Mouse (Mus musculus): ENCODE measurements at regions not wholly inside any gene's neighbourhood (a gene's known extent, or its start where the extent isn't known, plus 50 kb on each side); places are given as distances from the start of the nearest gene placed in this dataset.

GRCm38 (mm10) chr4:87501791-87502190 lies 271.5 kb upstream of the Slc24a2 start:
- H3K9me3 ChIP-seq = no peaks in the 10 kb centered on the region
- H3K27me3 ChIP-seq (ENCODE audit: insufficient read depth, poor library complexity, severe bottlenecking) = no peaks in the 10 kb centered on the region
- no peak for DNase-seq (ENCODE audit: low spot score)
- H3K4me1 ChIP-seq (replicated peaks) = no peaks in the 10 kb centered on the region
- H3K27ac ChIP-seq = no peak overlapping the region
- H3K36me3 ChIP-seq = no peaks in the 10 kb centered on the region
- no peak overlapping the region for H3K4me3 ChIP-seq
- WGBS = 95% methylated on average over 4 of the region's 4 CpGs

GRCm38 (mm10) chr4:87500441-87500840 lies 270.2 kb upstream of the Slc24a2 start:
- Histone ChIP-seq H3K4me1 (replicated peaks) (no peaks in the 10 kb centered on the region), H3K27me3 (ENCODE audit: insufficient read depth, poor library complexity, severe bottlenecking) (no peaks in the 10 kb centered on the region), H3K4me3 (no peak overlapping the region), H3K9me3 (no peaks in the 10 kb centered on the region), H3K36me3 (no peaks in the 10 kb centered on the region), H3K27ac (no peak overlapping the region)
- DNase-seq (ENCODE audit: low spot score) = no peak
- WGBS = 69% methylated on average over 2 of the region's 2 CpGs

GRCm38 (mm10) chr4:87487798-87488197 lies 257.5 kb upstream of the Slc24a2 start:
- WGBS = 90% methylated on average over 3 of the region's 3 CpGs
- no peak overlapping the region for H3K4me3 ChIP-seq
- peaks cover 6% of the 10 kb centered on the region; the same call in 1 of the 2 replicates for H3K4me1 ChIP-seq (replicated peaks)
- H3K27ac ChIP-seq = no peak overlapping the region
- H3K9me3 ChIP-seq = no peaks in the 10 kb centered on the region
- no peaks in the 10 kb centered on the region for H3K27me3 ChIP-seq (ENCODE audit: insufficient read depth, poor library complexity, severe bottlenecking)
- no peak for DNase-seq (ENCODE audit: low spot score)
- H3K36me3 ChIP-seq = no peaks in the 10 kb centered on the region

- no peak for DNase-seq (ENCODE audit: low spot score)
- Histone ChIP-seq H3K27ac (no peak overlapping the region), H3K4me1 (replicated peaks) (peaks cover 5% of the 10 kb centered on the region; the same call in 1 of the 2 replicates), H3K4me3 (no peak overlapping the region), H3K27me3 (ENCODE audit: insufficient read depth, poor library complexity, severe bottlenecking) (no peaks in the 10 kb centered on the region), H3K36me3 (no peaks in the 10 kb centered on the region), H3K9me3 (no peaks in the 10 kb centered on the region)
- WGBS = 88% methylated on average over 1 of the region's 1 CpGs
Observed at GRCm38 (mm10) chr4:87475537-87475936, 245.3 kb upstream of the Slc24a2 start.

- Histone ChIP-seq H3K4me1 (replicated peaks) (peaks cover 5% of the 10 kb centered on the region; the same call in 1 of the 2 replicates), H3K27me3 (ENCODE audit: insufficient read depth, poor library complexity, severe bottlenecking) (no peaks in the 10 kb centered on the region), H3K27ac (no peak overlapping the region), H3K36me3 (no peaks in the 10 kb centered on the region), H3K9me3 (no peaks in the 10 kb centered on the region), H3K4me3 (no peak overlapping the region)
- 89% methylated on average over 16 of the region's 16 CpGs for WGBS
- no peak for DNase-seq (ENCODE audit: low spot score)
Observed at GRCm38 (mm10) chr4:87473331-87474039, 243.2 kb upstream of the Slc24a2 start.

- no peak for DNase-seq (ENCODE audit: low spot score)
- Histone ChIP-seq H3K4me3 (no peak overlapping the region), H3K27ac (no peak overlapping the region), H3K9me3 (no peaks in the 10 kb centered on the region), H3K4me1 (replicated peaks) (peaks cover 5% of the 10 kb centered on the region; the same call in 1 of the 2 replicates), H3K36me3 (no peaks in the 10 kb centered on the region), H3K27me3 (ENCODE audit: insufficient read depth, poor library complexity, severe bottlenecking) (no peaks in the 10 kb centered on the region)
- WGBS = 71% methylated on average over 1 of the region's 1 CpGs
Observed at GRCm38 (mm10) chr4:87472787-87473186, 242.5 kb upstream of the Slc24a2 start.

GRCm38 (mm10) chr4:87471385-87471784 lies 241.1 kb upstream of the Slc24a2 start:
- no peak overlapping the region for H3K4me3 ChIP-seq
- H3K9me3 ChIP-seq = no peaks in the 10 kb centered on the region
- no peaks in the 10 kb centered on the region for H3K27me3 ChIP-seq (ENCODE audit: insufficient read depth, poor library complexity, severe bottlenecking)
- no peaks in the 10 kb centered on the region for H3K36me3 ChIP-seq
- peaks cover 5% of the 10 kb centered on the region; the same call in 1 of the 2 replicates for H3K4me1 ChIP-seq (replicated peaks)
- WGBS = 60% methylated on average over 5 of the region's 5 CpGs
- no peak overlapping the region for H3K27ac ChIP-seq
- no peak for DNase-seq (ENCODE audit: low spot score)

- H3K27ac ChIP-seq = no peak overlapping the region
- no peaks in the 10 kb centered on the region for H3K27me3 ChIP-seq (ENCODE audit: insufficient read depth, poor library complexity, severe bottlenecking)
- H3K4me1 ChIP-seq (replicated peaks) = peaks cover 5% of the 10 kb centered on the region; the same call in 1 of the 2 replicates
- H3K9me3 ChIP-seq = no peaks in the 10 kb centered on the region
- no peak for DNase-seq (ENCODE audit: low spot score)
- no peaks in the 10 kb centered on the region for H3K36me3 ChIP-seq
- no peak overlapping the region for H3K4me3 ChIP-seq
Observed at GRCm38 (mm10) chr4:87467600-87467999, 237.3 kb upstream of the Slc24a2 start.

- DNase-seq (ENCODE audit: low spot score) = no peak
- H3K4me1 ChIP-seq (replicated peaks) = peaks cover 5% of the 10 kb centered on the region; the same call in 1 of the 2 replicates
- H3K36me3 ChIP-seq = no peaks in the 10 kb centered on the region
- H3K9me3 ChIP-seq = no peaks in the 10 kb centered on the region
- H3K4me3 ChIP-seq = no peak overlapping the region
- no peaks in the 10 kb centered on the region for H3K27me3 ChIP-seq (ENCODE audit: insufficient read depth, poor library complexity, severe bottlenecking)
- 88% methylated on average over 8 of the region's 8 CpGs for WGBS
- no peak overlapping the region for H3K27ac ChIP-seq
Observed at GRCm38 (mm10) chr4:87467018-87467417, 236.7 kb upstream of the Slc24a2 start.

GRCm38 (mm10) chr4:87461181-87461912 lies 231.1 kb upstream of the Slc24a2 start:
- no peaks in the 10 kb centered on the region for H3K27me3 ChIP-seq (ENCODE audit: insufficient read depth, poor library complexity, severe bottlenecking)
- H3K36me3 ChIP-seq = no peaks in the 10 kb centered on the region
- 0 out of 2 replicates have a peak, but pooled peaks cover 6% of the 10 kb centered on the region for H3K4me1 ChIP-seq (replicated peaks)
- no peak for DNase-seq (ENCODE audit: low spot score)
- H3K27ac ChIP-seq = peak overlapping the region; percentile 23; the same call in 1 of the 2 replicates
- 77% methylated on average over 7 of the region's 7 CpGs for WGBS
- H3K4me3 ChIP-seq = no peak overlapping the region
- H3K9me3 ChIP-seq = no peaks in the 10 kb centered on the region

GRCm38 (mm10) chr4:87455863-87456578 lies 225.7 kb upstream of the Slc24a2 start:
- no peaks in the 10 kb centered on the region for H3K27me3 ChIP-seq (ENCODE audit: insufficient read depth, poor library complexity, severe bottlenecking)
- no peaks in the 10 kb centered on the region for H3K4me1 ChIP-seq (replicated peaks)
- H3K27ac ChIP-seq = no peak overlapping the region
- no peaks in the 10 kb centered on the region for H3K36me3 ChIP-seq
- H3K9me3 ChIP-seq = no peaks in the 10 kb centered on the region
- no peak for DNase-seq (ENCODE audit: low spot score)
- H3K4me3 ChIP-seq = no peak overlapping the region
- 85% methylated on average over 5 of the region's 5 CpGs for WGBS

GRCm38 (mm10) chr4:87452122-87452521 lies 221.8 kb upstream of the Slc24a2 start:
- no peaks in the 10 kb centered on the region for H3K4me1 ChIP-seq (replicated peaks)
- no peaks in the 10 kb centered on the region for H3K36me3 ChIP-seq
- DNase-seq (ENCODE audit: low spot score) = no peak
- H3K27me3 ChIP-seq (ENCODE audit: insufficient read depth, poor library complexity, severe bottlenecking) = no peaks in the 10 kb centered on the region
- H3K9me3 ChIP-seq = no peaks in the 10 kb centered on the region
- H3K27ac ChIP-seq = no peak overlapping the region
- no peak overlapping the region for H3K4me3 ChIP-seq
- 79% methylated on average over 2 of the region's 2 CpGs for WGBS

GRCm38 (mm10) chr4:87451251-87451650 lies 221.0 kb upstream of the Slc24a2 start:
- Histone ChIP-seq H3K27me3 (ENCODE audit: insufficient read depth, poor library complexity, severe bottlenecking) (no peaks in the 10 kb centered on the region), H3K4me3 (no peak overlapping the region), H3K4me1 (replicated peaks) (no peaks in the 10 kb centered on the region), H3K27ac (no peak overlapping the region), H3K9me3 (no peaks in the 10 kb centered on the region), H3K36me3 (no peaks in the 10 kb centered on the region)
- no peak for DNase-seq (ENCODE audit: low spot score)
- 86% methylated on average over 5 of the region's 5 CpGs for whole genome bisulfite sequencing

Data from hindbrain, embryonic 10.5 days (tissue).